Mouse (Mus musculus): ENCODE results near the gene Tardbp. TPM values are rescaled to one million over a fixed set of nuclear protein-coding genes. Genes with fewer than 3 reads are reported as not detected.

Gene Tardbp
- polyA plus RNA-seq, 1 experiment from 2014 or later: 166 TPM

GRCm38 (mm10) chr4:148625756-148626622 is 830 bp downstream of the Tardbp start:
- peak overlapping the region; percentile 98 for H3K4me2 ChIP-seq (ENCODE audit: low read length)
- under 1% methylated on average over 57 of the region's 57 CpGs for WGBS
- ATAC-seq: peak; percentile 69
- H3K9me3 ChIP-seq (replicated peaks; ENCODE audit: control insufficient read depth, low read length, poor library complexity, severe bottlenecking): no peaks in the 10 kb centered on the region
- peak overlapping the region; percentile 96 for H3K9ac ChIP-seq (ENCODE audit: low read depth, low read length)
- peaks cover 22% of the 10 kb centered on the region for H3K36me3 ChIP-seq (ENCODE audit: control insufficient read depth, insufficient read depth, low read length)
- H3K27ac ChIP-seq (ENCODE audit: low read length): peak overlapping the region; percentile 93
- peak overlapping the region; percentile 81 for H3K4me3 ChIP-seq (ENCODE audit: low read depth, low read length)
- H3K4me1 ChIP-seq (ENCODE audit: control insufficient read depth, insufficient read depth, low read length): peaks cover 13% of the 10 kb centered on the region
- H3K27me3 ChIP-seq (ENCODE audit: control insufficient read depth, insufficient read depth, low read depth, low read length): no peaks in the 10 kb centered on the region

GRCm38 (mm10) chr4:148625010-148625409 is 1.8 kb downstream of the Tardbp start:
- Histone ChIP-seq H3K36me3 (ENCODE audit: control insufficient read depth, insufficient read depth, low read length) (peaks cover 27% of the 10 kb centered on the region), H3K4me3 (ENCODE audit: low read depth, low read length) (no peak overlapping the region), H3K27me3 (ENCODE audit: control insufficient read depth, insufficient read depth, low read depth, low read length) (no peaks in the 10 kb centered on the region), H3K9me3 (replicated peaks; ENCODE audit: control insufficient read depth, low read length, poor library complexity, severe bottlenecking) (no peaks in the 10 kb centered on the region), H3K4me2 (ENCODE audit: low read length) (peak overlapping the region; percentile 98), H3K4me1 (ENCODE audit: control insufficient read depth, insufficient read depth, low read length) (peaks cover 13% of the 10 kb centered on the region), H3K27ac (ENCODE audit: low read length) (no peak overlapping the region), H3K9ac (ENCODE audit: low read depth, low read length) (no peak overlapping the region)
- WGBS: 83% methylated on average over 10 of the region's 10 CpGs
- ATAC-seq: no peak

- Histone ChIP-seq H3K9ac (ENCODE audit: low read depth, low read length) (no peak overlapping the region), H3K36me3 (ENCODE audit: control insufficient read depth, insufficient read depth, low read length) (peaks cover 40% of the 10 kb centered on the region), H3K27me3 (ENCODE audit: control insufficient read depth, insufficient read depth, low read depth, low read length) (no peaks in the 10 kb centered on the region)
These were observed 3.2 kb downstream of the Tardbp start for GRCm38 (mm10) chr4:148623609-148624008.

GRCm38 (mm10) chr4:148622485-148622884 is 4.3 kb downstream of the Tardbp start:
- peaks cover 45% of the 10 kb centered on the region for H3K36me3 ChIP-seq (ENCODE audit: control insufficient read depth, insufficient read depth, low read length)
- ATAC-seq: no peak
- H3K9me3 ChIP-seq (replicated peaks; ENCODE audit: control insufficient read depth, low read length, poor library complexity, severe bottlenecking): no peaks in the 10 kb centered on the region
- WGBS: 94% methylated on average over 4 of the region's 4 CpGs
- H3K27me3 ChIP-seq (ENCODE audit: control insufficient read depth, insufficient read depth, low read depth, low read length): no peaks in the 10 kb centered on the region
- H3K4me1 ChIP-seq (ENCODE audit: control insufficient read depth, insufficient read depth, low read length): peaks cover 13% of the 10 kb centered on the region
- H3K4me2 ChIP-seq (ENCODE audit: low read length): no peak overlapping the region
- no peak overlapping the region for H3K9ac ChIP-seq (ENCODE audit: low read depth, low read length)
- H3K4me3 ChIP-seq (ENCODE audit: low read depth, low read length): no peak overlapping the region
- H3K27ac ChIP-seq (ENCODE audit: low read length): no peak overlapping the region

More at GRCm38 (mm10) chr4:148623609-148624008, 3.2 kb downstream of the Tardbp start:
- WGBS: 93% methylated on average over 4 of the region's 4 CpGs
- H3K4me2 ChIP-seq (ENCODE audit: low read length): no peak overlapping the region
- no peak overlapping the region for H3K4me3 ChIP-seq (ENCODE audit: low read depth, low read length)
- peaks cover 13% of the 10 kb centered on the region for H3K4me1 ChIP-seq (ENCODE audit: control insufficient read depth, insufficient read depth, low read length)
- no peak for ATAC-seq
- no peaks in the 10 kb centered on the region for H3K9me3 ChIP-seq (replicated peaks; ENCODE audit: control insufficient read depth, low read length, poor library complexity, severe bottlenecking)
- H3K27ac ChIP-seq (ENCODE audit: low read length): no peak overlapping the region

- H3K9me3 ChIP-seq (replicated peaks; ENCODE audit: control insufficient read depth, low read length, poor library complexity, severe bottlenecking): no peaks in the 10 kb centered on the region
- H3K4me3 ChIP-seq (ENCODE audit: low read depth, low read length): no peak overlapping the region
- peaks cover 47% of the 10 kb centered on the region for H3K36me3 ChIP-seq (ENCODE audit: control insufficient read depth, insufficient read depth, low read length)
- H3K9ac ChIP-seq (ENCODE audit: low read depth, low read length): no peak overlapping the region
- no peak overlapping the region for H3K4me2 ChIP-seq (ENCODE audit: low read length)
- H3K27me3 ChIP-seq (ENCODE audit: control insufficient read depth, insufficient read depth, low read depth, low read length): no peaks in the 10 kb centered on the region
- no peak for ATAC-seq
- H3K4me1 ChIP-seq (ENCODE audit: control insufficient read depth, insufficient read depth, low read length): peaks cover 13% of the 10 kb centered on the region
- WGBS: 95% methylated on average over 1 of the region's 1 CpGs
- no peak overlapping the region for H3K27ac ChIP-seq (ENCODE audit: low read length)
These were observed 6.1 kb downstream of the Tardbp start for GRCm38 (mm10) chr4:148620718-148621117.

GRCm38 (mm10) chr4:148619805-148620204 is 7.0 kb downstream of the Tardbp start:
- Histone ChIP-seq H3K9ac (ENCODE audit: low read depth, low read length) (no peak overlapping the region), H3K4me2 (ENCODE audit: low read length) (no peak overlapping the region), H3K4me1 (ENCODE audit: control insufficient read depth, insufficient read depth, low read length) (peaks cover 9% of the 10 kb centered on the region), H3K27me3 (ENCODE audit: control insufficient read depth, insufficient read depth, low read depth, low read length) (no peaks in the 10 kb centered on the region), H3K9me3 (replicated peaks; ENCODE audit: control insufficient read depth, low read length, poor library complexity, severe bottlenecking) (no peaks in the 10 kb centered on the region), H3K36me3 (ENCODE audit: control insufficient read depth, insufficient read depth, low read length) (peaks cover 47% of the 10 kb centered on the region), H3K4me3 (ENCODE audit: low read depth, low read length) (no peak overlapping the region), H3K27ac (ENCODE audit: low read length) (no peak overlapping the region)
- ATAC-seq: no peak
- WGBS: 91% methylated on average over 1 of the region's 1 CpGs

- Histone ChIP-seq H3K27ac (ENCODE audit: low read length) (no peak overlapping the region; the same call in 1 of the 2 replicates), H3K4me2 (ENCODE audit: low read length) (no peak overlapping the region), H3K9me3 (replicated peaks; ENCODE audit: control insufficient read depth, low read length, poor library complexity, severe bottlenecking) (no peaks in the 10 kb centered on the region), H3K4me3 (ENCODE audit: low read depth, low read length) (no peak overlapping the region), H3K36me3 (ENCODE audit: control insufficient read depth, insufficient read depth, low read length) (peaks cover 20% of the 10 kb centered on the region; the same call in 1 of the 2 replicates), H3K9ac (ENCODE audit: low read depth, low read length) (no peak overlapping the region), H3K27me3 (ENCODE audit: control insufficient read depth, insufficient read depth, low read depth, low read length) (no peaks in the 10 kb centered on the region), H3K4me1 (ENCODE audit: control insufficient read depth, insufficient read depth, low read length) (no peaks in the 10 kb centered on the region; the same call in 1 of the 2 replicates)
- no peak for ATAC-seq
- 67% methylated on average over 9 of the region's 9 CpGs for WGBS
These were observed 13.1 kb downstream of the Tardbp start for GRCm38 (mm10) chr4:148613738-148614137.

GRCm38 (mm10) chr4:148612557-148612956 is 14.3 kb downstream of the Tardbp start:
- no peak overlapping the region for H3K27ac ChIP-seq (ENCODE audit: low read length)
- 60% methylated on average over 4 of the region's 4 CpGs for WGBS
- no peak overlapping the region for H3K9ac ChIP-seq (ENCODE audit: low read depth, low read length)
- H3K27me3 ChIP-seq (ENCODE audit: control insufficient read depth, insufficient read depth, low read depth, low read length): no peaks in the 10 kb centered on the region
- H3K9me3 ChIP-seq (replicated peaks; ENCODE audit: control insufficient read depth, low read length, poor library complexity, severe bottlenecking): no peaks in the 10 kb centered on the region
- H3K4me2 ChIP-seq (ENCODE audit: low read length): no peak overlapping the region
- no peak for ATAC-seq
- no peak overlapping the region for H3K4me3 ChIP-seq (ENCODE audit: low read depth, low read length)
- H3K4me1 ChIP-seq (ENCODE audit: control insufficient read depth, insufficient read depth, low read length): no peaks in the 10 kb centered on the region; the same call in 1 of the 2 replicates
- peaks cover 14% of the 10 kb centered on the region; the same call in 1 of the 2 replicates for H3K36me3 ChIP-seq (ENCODE audit: control insufficient read depth, insufficient read depth, low read length)
